Mouse (Mus musculus) forebrain, postnatal 0 days (tissue): Measurements from ENCODE around the gene Il6ra. TPM values are rescaled to one million over a fixed set of nuclear protein-coding genes. Genes with fewer than 3 reads are reported as not detected.

Experiments
- ATAC-seq: fragments of 200-750 bp; cut with Nextera tagmentation; 2 replicates; pipeline ENCODE4 v1.8.0; 2017; ENCODE audit warnings: mild to moderate bottlenecking, moderate library complexity
- DNase-seq: peaks from one replicate; pipeline ENCODE4 v3.0.0-alpha.2; 2015
- H3K27ac ChIP-seq: fragments of 300-500 bp; sonication (generic); 2 replicates; pipeline ENCODE4 v1.5.1; 2014; ENCODE audit warnings: low read depth, mild to moderate bottlenecking, antibody characterized with exemption, low read length, moderate library complexity, mixed read lengths
- H3K27me3 ChIP-seq: fragments of 300-500 bp; sonication (generic); 2 replicates; pipeline ENCODE4 v1.6.1; 2014; ENCODE audit warnings: mild to moderate bottlenecking, low read length, mixed read lengths; ENCODE audit not compliant: insufficient read depth
- H3K36me3 ChIP-seq: fragments of 300-500 bp; sonication (generic); 2 replicates; pipeline ENCODE4 v1.6.1; 2014; ENCODE audit warnings: mild to moderate bottlenecking, moderate library complexity; ENCODE audit not compliant: insufficient read depth
- H3K4me1 ChIP-seq: fragments of 300-500 bp; sonication (generic); 2 replicates; pipeline ENCODE4 v1.6.1; 2014; ENCODE audit warnings: antibody characterized with exemption; ENCODE audit not compliant: insufficient read depth
- H3K4me2 ChIP-seq: fragments of 300-500 bp; sonication (generic); 2 replicates; pipeline ENCODE4 v1.6.1; 2014; ENCODE audit warnings: low read depth, mild to moderate bottlenecking, moderate library complexity
- H3K4me3 ChIP-seq: fragments of 300-500 bp; sonication (generic); 2 replicates; pipeline ENCODE4 v1.5.1; 2014; ENCODE audit warnings: low read depth, low read length, mixed read lengths
- H3K9ac ChIP-seq: fragments of 300-500 bp; sonication (generic); 2 replicates; pipeline ENCODE4 v1.6.1; 2014; ENCODE audit warnings: mild to moderate bottlenecking
- H3K9me3 ChIP-seq: fragments of 300-500 bp; sonication (generic); 2 replicates; pipeline ENCODE4 v1.6.1; 2016; ENCODE audit warnings: low read length
- CTCF ChIP-seq: sonication (generic); IDR thresholded peaks from 2 replicates; pipeline ENCODE4 v1.5.1; 2016; ENCODE audit warnings: antibody characterized with exemption, control low read depth, low read depth
- WGBS: fragments of 180-500 bp; shearing (Covaris S2); extraction: QIAGEN DNeasy Blood & Tissue Kit; methylation state at CpG from one replicate; pipeline ENCODE4 v1.1.7; 2014; 5-methylcytosine and 5-hydroxymethylcytosine counted together
- polyA plus RNA-seq: library from polyadenylated mRNA; unstranded; fragments of >200 nt; fragmentation: Nextera tagmentation; extraction: Ambion mirVana; gene quantifications from 2 replicates; pipeline ENCODE4 v1.2.1, GENCODE M21; 2015
- total RNA-seq: library from RNA; depleted of rRNA; stranded (reverse); fragments of >200 nt; gene quantifications from 2 replicates; pipeline ENCODE4 v1.2.3, GENCODE M21; 2014

Gene Il6ra
- total and polyA plus RNA-seq, 2 experiments from 2014 or later, result 1.7 TPM

DNA sequence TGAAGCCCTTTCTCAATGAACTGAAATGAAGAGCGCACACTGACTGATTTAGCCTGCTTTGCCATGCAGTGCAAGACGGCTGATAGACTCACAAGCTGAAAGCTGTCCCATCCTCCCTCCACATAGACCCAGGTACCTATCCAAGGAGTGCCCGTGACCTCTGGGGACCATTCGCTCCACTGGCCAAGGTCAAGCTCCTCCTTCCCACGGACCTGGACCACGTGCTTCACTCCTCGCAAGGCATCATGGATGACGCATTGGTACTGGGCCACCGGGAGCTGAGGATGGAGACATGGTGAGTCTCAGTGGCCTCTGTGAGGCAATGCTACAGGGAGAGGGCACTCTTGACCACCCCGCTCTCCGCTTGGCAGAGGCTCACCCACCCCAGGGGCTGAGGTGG lies 27.2 kb downstream of the Il6ra start:
- ATAC-seq (no peak), DNase-seq (no peak)
- no peaks in the 10 kb centered on the region for H3K36me3 ChIP-seq
- H3K27me3 ChIP-seq, result no peaks in the 10 kb centered on the region
- H3K9me3 ChIP-seq, result no peaks in the 10 kb centered on the region
- no peak for TF ChIP-seq CTCF
- H3K4me3 ChIP-seq, result no peak overlapping the region
- H3K27ac ChIP-seq, result no peak overlapping the region
- H3K9ac ChIP-seq, result no peak overlapping the region
- WGBS, result 93% methylated on average over 11 of the region's 11 CpGs
- no peak overlapping the region for H3K4me2 ChIP-seq
- no peaks in the 10 kb centered on the region for H3K4me1 ChIP-seq

DNA sequence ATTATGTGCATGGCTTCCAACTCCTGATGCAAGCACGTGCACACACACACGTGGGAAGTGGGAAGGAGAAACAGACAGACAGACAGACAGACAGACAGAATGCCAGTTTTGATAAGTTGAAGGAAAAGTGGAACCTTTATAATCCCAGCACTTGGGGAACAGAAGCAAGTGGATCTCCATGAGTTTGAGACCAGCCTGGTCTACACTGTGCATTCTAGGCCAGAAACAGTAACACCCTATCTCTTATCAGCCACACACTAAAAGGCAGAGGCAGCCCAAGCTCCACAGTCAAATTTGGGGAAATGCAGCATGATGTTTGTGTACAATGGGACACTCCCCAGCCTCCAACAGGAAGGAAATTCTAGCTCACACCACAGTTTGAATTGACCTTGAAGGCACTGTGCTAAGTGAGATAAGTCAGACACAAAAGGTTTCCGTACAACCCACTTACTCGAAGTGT lies 29.4 kb downstream of the Il6ra start:
- H3K27me3 ChIP-seq, result no peaks in the 10 kb centered on the region
- no peak for TF ChIP-seq CTCF
- 84% methylated on average over 4 of the region's 4 CpGs for WGBS
- no peaks in the 10 kb centered on the region for H3K36me3 ChIP-seq
- no peak overlapping the region for H3K4me2 ChIP-seq
- DNase-seq (no peak), ATAC-seq (no peak)
- H3K4me1 ChIP-seq, result no peaks in the 10 kb centered on the region
- H3K9ac ChIP-seq, result no peak overlapping the region
- no peak overlapping the region for H3K27ac ChIP-seq
- H3K4me3 ChIP-seq, result no peak overlapping the region
- no peaks in the 10 kb centered on the region for H3K9me3 ChIP-seq

DNA sequence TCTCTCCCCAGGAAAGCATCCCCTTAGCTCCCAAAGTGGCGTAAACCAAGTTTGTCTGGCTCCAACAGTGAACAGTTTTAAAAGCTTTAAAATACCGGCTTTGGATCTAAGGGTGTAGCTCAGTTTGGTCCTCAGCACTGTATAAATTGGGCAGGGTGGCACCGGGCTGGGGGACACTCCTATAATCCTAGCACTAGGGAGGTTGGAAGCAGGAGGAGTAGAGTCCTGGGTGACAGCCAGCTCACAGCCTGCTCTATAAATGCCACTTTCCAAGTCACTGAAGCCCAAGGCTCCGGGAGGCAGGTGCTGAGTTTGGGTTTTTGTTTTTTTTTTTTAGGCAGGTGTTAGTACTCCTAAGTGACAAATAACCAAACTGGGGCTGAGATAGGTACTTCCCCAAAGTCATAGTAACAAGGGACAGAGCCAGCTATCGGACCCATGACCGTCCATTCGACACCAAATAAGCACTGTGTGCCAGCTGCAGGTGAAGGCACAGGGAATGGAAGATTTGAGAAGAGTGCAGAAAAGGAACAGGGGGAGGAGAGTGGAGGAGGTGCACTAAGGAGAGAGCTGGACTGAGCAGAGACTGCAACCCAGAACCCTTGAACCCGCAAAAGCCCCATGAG lies 30.3 kb downstream of the Il6ra start:
- TF ChIP-seq CTCF, result no peak
- 69% methylated on average over 8 of the region's 8 CpGs for WGBS

DNA sequence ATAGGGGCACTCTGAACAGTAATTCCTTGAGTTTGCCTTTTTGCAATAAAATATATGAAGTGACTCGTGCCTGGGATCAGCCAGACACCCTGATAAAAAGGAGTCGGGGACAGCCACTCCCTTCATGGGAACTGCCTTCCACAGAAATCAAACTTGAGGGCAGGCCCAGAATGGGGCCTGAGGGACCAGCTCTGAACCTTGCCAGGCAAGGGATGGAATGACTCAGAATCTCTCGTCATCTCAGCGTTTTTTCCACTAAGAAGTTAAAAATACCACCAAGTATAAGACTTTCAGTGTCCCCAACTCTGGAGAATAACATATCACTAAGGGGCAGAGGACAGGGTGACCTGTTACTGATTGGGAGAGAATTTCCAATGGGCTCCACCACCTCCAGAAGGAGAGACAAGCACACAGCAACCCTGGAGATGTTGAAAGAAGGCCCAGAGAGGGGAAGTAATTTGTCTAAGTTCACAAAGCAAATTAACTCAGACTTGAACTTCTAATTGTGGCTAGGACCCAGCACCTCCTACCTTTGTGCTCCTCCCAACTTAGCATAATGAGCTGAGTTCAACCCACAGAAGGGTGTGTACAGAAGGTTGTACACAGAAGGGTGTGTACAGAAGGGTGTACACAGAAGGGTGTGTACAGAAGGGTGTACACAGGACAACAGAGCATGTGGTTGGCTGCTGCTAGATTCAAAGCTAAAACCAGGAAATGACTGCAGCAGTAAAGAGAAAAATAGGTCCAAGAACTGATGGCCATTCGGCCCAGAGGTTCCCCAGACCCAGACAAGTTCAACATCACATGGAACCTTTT lies 32.8 kb downstream of the Il6ra start:
- Histone ChIP-seq H3K4me2 (no peak overlapping the region), H3K4me1 (no peaks in the 10 kb centered on the region), H3K27ac (no peak overlapping the region), H3K36me3 (no peaks in the 10 kb centered on the region), H3K27me3 (no peaks in the 10 kb centered on the region), H3K9me3 (no peaks in the 10 kb centered on the region), H3K9ac (no peak overlapping the region), H3K4me3 (no peak overlapping the region)
- no peak for DNase-seq
- WGBS, result 83% methylated on average over 5 of the region's 5 CpGs
- ATAC-seq, result no peak
- no peak for TF ChIP-seq CTCF

More for the DNA sequence above, 30.3 kb downstream of the Il6ra start:
- H3K9ac ChIP-seq, result no peak overlapping the region
- no peaks in the 10 kb centered on the region for H3K36me3 ChIP-seq
- no peak overlapping the region for H3K4me3 ChIP-seq
- no peaks in the 10 kb centered on the region for H3K27me3 ChIP-seq
- H3K9me3 ChIP-seq, result no peaks in the 10 kb centered on the region
- H3K4me1 ChIP-seq, result no peaks in the 10 kb centered on the region
- no peak overlapping the region for H3K27ac ChIP-seq
- no peak for ATAC-seq
- H3K4me2 ChIP-seq, result no peak overlapping the region
- DNase-seq, result no peak

DNA sequence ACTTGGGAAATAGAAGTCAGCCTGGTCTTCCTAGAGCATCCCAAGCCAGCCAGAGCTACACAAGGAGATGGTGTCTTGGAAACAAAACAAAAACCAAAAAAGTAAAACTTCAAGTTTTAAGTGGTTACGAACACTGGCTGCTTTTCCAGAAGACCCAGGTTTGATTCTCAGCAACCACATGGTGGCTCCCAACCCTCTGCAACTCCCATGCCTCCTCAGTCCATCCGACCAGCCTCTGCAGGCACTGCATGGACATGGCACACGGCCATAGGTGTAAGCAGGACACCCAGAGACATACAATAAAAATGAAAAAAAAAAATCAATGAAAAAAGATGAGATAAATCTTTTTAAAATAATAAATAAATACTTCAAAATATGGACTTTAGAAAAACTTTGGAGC lies 33.7 kb downstream of the Il6ra start:
- Histone ChIP-seq H3K27me3 (no peaks in the 10 kb centered on the region), H3K4me3 (no peak overlapping the region), H3K4me2 (no peak overlapping the region), H3K36me3 (no peaks in the 10 kb centered on the region), H3K27ac (no peak overlapping the region), H3K9ac (no peak overlapping the region), H3K9me3 (no peaks in the 10 kb centered on the region), H3K4me1 (no peaks in the 10 kb centered on the region)
- WGBS, result 65% methylated on average over 3 of the region's 3 CpGs
- no peak for ATAC-seq
- TF ChIP-seq CTCF, result no peak
- no peak for DNase-seq

DNA sequence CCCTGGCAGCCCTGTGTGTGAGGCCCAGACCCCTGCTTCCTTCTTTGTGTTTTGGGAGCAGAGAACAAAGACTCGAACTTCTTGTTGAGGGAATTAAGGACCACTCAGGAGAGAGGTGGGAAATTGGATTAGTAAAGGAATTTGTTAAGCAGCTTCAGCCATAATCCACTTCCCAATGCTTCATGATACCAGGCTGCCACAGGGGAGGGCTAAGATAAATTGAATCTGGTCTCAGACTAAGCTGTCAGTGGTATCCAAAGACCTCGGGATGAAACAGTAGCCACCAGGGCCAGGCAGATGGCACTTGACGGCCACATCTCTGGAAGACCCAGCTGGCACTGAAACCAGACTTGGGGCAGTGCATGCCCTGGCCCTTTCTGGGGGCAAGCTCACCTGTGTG lies 34.5 kb downstream of the Il6ra start:
- WGBS, result 5% methylated on average over 3 of the region's 3 CpGs
- Histone ChIP-seq H3K27me3 (no peaks in the 10 kb centered on the region), H3K4me2 (no peak overlapping the region), H3K4me3 (no peak overlapping the region), H3K9me3 (no peaks in the 10 kb centered on the region), H3K27ac (no peak overlapping the region), H3K9ac (no peak overlapping the region), H3K4me1 (no peaks in the 10 kb centered on the region), H3K36me3 (no peaks in the 10 kb centered on the region)
- ATAC-seq (no peak), DNase-seq (no peak)
- no peak for TF ChIP-seq CTCF

DNA sequence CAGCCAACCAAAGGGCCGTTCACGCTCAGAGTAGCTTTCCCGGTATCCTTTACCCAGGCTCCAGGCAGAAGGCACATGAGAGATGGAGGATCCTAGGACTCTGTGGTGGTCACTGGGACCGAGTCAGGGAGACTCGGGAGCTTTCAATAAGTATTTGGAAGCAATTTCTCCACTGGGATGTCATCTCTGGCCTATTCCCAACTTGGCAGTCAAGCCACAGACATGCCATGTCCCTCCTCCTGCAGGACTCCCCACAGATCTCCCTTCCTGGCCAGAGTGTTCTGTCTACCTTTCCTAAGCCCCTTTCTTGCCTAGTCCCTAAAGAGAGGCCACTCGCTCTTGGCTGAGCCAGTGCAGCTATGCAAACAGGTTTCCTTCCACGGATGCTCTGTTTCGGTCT lies 35.9 kb downstream of the Il6ra start:
- WGBS, result 72% methylated on average over 8 of the region's 8 CpGs
- Histone ChIP-seq H3K36me3 (no peaks in the 10 kb centered on the region), H3K4me1 (no peaks in the 10 kb centered on the region), H3K9ac (no peak overlapping the region), H3K27ac (no peak overlapping the region), H3K9me3 (no peaks in the 10 kb centered on the region), H3K4me2 (no peak overlapping the region), H3K4me3 (no peak overlapping the region), H3K27me3 (no peaks in the 10 kb centered on the region)
- DNase-seq, result no peak
- no peak for ATAC-seq
- no peak for TF ChIP-seq CTCF
